Mouse (Mus musculus): ENCODE measurements around the gene Acadvl. TPM values are rescaled to one million over a fixed set of nuclear protein-coding genes. Genes with fewer than 3 reads are reported as not detected.

The Acadvl gene
- total RNA-seq, 2 experiments from 2014 or later, result 18.6 to 48.4 TPM

- ATAC-seq (replicated peaks; ENCODE audit: low FRiP score, poor library complexity, severe bottlenecking), result no peak
Observed at GRCm38 (mm10) chr11:69983377-69983776, 31.8 kb downstream of the Acadvl start.

- ATAC-seq (replicated peaks; ENCODE audit: low FRiP score, poor library complexity, severe bottlenecking), result no peak
Observed at GRCm38 (mm10) chr11:69982877-69983276, 32.3 kb downstream of the Acadvl start.

GRCm38 (mm10) chr11:69982225-69982624 is 33.0 kb downstream of the Acadvl start, which contains the start of gene Elp5:
Elp5 (minus strand) TSS chr11:69982517.
- ATAC-seq (replicated peaks; ENCODE audit: low FRiP score, poor library complexity, severe bottlenecking), result no peak

- no peak for ATAC-seq (replicated peaks; ENCODE audit: low FRiP score, poor library complexity, severe bottlenecking)
Observed at GRCm38 (mm10) chr11:69981141-69981762, 34.0 kb downstream of the Acadvl start, which contains the start of gene Ctdnep1. Ctdnep1 (plus strand) TSS chr11:69981156.

GRCm38 (mm10) chr11:69980196-69981140 is 34.7 kb downstream of the Acadvl start:
- peak; percentile 86 for ATAC-seq (replicated peaks; ENCODE audit: low FRiP score, poor library complexity, severe bottlenecking)

GRCm38 (mm10) chr11:69979827-69980195 is 35.4 kb downstream of the Acadvl start:
- ATAC-seq (replicated peaks; ENCODE audit: low FRiP score, poor library complexity, severe bottlenecking), result peak; percentile 59

- ATAC-seq (replicated peaks; ENCODE audit: low FRiP score, poor library complexity, severe bottlenecking), result no peak
Observed at GRCm38 (mm10) chr11:69976271-69976670, 38.9 kb downstream of the Acadvl start.

GRCm38 (mm10) chr11:69974907-69975306 is 40.3 kb downstream of the Acadvl start:
- ATAC-seq (replicated peaks; ENCODE audit: low FRiP score, poor library complexity, severe bottlenecking), result no peak

- ATAC-seq (replicated peaks; ENCODE audit: low FRiP score, poor library complexity, severe bottlenecking), result no peak
Observed at GRCm38 (mm10) chr11:69970775-69971174, 44.4 kb downstream of the Acadvl start.

GRCm38 (mm10) chr11:69970222-69970621 is 45.0 kb downstream of the Acadvl start:
- no peak for ATAC-seq (replicated peaks; ENCODE audit: low FRiP score, poor library complexity, severe bottlenecking)

- ATAC-seq (replicated peaks; ENCODE audit: low FRiP score, poor library complexity, severe bottlenecking), result no peak
Observed at GRCm38 (mm10) chr11:69968793-69969192, 46.4 kb downstream of the Acadvl start.

- no peak for ATAC-seq (replicated peaks; ENCODE audit: low FRiP score, poor library complexity, severe bottlenecking)
Observed at GRCm38 (mm10) chr11:69966860-69967517, 48.2 kb downstream of the Acadvl start.

GRCm38 (mm10) chr11:69966006-69966859 is 49.0 kb downstream of the Acadvl start:
- ATAC-seq (replicated peaks; ENCODE audit: low FRiP score, poor library complexity, severe bottlenecking), result 0 out of 2 replicates have a peak, but pooled peaks have one; percentile 17

GRCm38 (mm10) chr11:69965271-69966005 is 49.8 kb downstream of the Acadvl start:
- ATAC-seq (replicated peaks; ENCODE audit: low FRiP score, poor library complexity, severe bottlenecking), result 0 out of 2 replicates have a peak, but pooled peaks have one; percentile 13

GRCm38 (mm10) chr11:69964650-69965270 is 50.5 kb downstream of the Acadvl start, which contains the start of gene Cldn7:
Cldn7 (plus strand) TSS chr11:69964779.
- no peak for ATAC-seq (replicated peaks; ENCODE audit: low FRiP score, poor library complexity, severe bottlenecking)

- ATAC-seq (replicated peaks; ENCODE audit: low FRiP score, poor library complexity, severe bottlenecking), result no peak
Observed at GRCm38 (mm10) chr11:69961841-69962240, 53.4 kb downstream of the Acadvl start.

- peak; percentile 66 for ATAC-seq (replicated peaks; ENCODE audit: low FRiP score, poor library complexity, severe bottlenecking)
Observed at GRCm38 (mm10) chr11:69960616-69961015, 54.6 kb downstream of the Acadvl start.
